9 mouse cellular contexts compared by ENCODE assay signal in the genomic region with DNA sequence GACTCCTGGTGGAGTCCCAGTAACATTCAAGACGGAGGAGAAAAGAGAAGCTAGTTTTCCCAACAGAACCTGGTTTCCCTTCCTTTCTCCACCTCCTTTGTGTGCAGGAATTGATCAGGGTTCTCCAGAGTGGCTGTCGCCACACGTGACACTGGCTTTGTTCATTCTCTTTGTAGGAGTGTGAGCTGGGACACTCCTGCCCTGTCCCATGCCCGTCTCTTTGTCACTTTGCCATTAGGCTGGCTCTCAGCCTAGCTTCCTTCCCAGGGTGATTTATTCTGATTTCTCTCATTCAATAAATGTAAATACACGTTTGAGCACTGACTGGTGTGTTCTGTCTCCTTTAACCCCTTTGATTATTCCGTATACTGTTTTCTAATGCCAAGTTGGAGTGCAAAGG. TPM values are rescaled to one million over a fixed set of nuclear protein-coding genes. Genes with fewer than 3 reads are reported as not detected.
DNase-seq lines count a peak whose midpoint lies in the region; ATAC-seq lines count a peak whose summit lies in the region.
"Had no signal": no experiment of that assay in that cellular context is flagged by ENCODE, and none has a peak within 500 bp of the region (broad histone marks: within the 10 kb centered on the region; RNA-seq: fewer than 3 reads in every experiment).

No protein-coding gene starts in this region.

- WGBS in limb, embryonic 13.5 days: 75% methylated on average over 6 of the region's 6 CpGs
- WGBS in limb, embryonic 10.5 days: 78% methylated on average over 6 of the region's 6 CpGs
- WGBS in hindbrain, embryonic 14.5 days: 32% methylated on average over 6 of the region's 6 CpGs
- WGBS in neural tube, embryonic 12.5 days: 42% methylated on average over 6 of the region's 6 CpGs

- H3K27me3 ChIP-seq in limb, embryonic 13.5 days: no peaks in the 10 kb centered on the region
- H3K27me3 ChIP-seq in limb, embryonic 10.5 days (ENCODE audit: low read depth, poor library complexity, severe bottlenecking): no peaks in the 10 kb centered on the region
- H3K27me3 ChIP-seq in hindbrain, embryonic 14.5 days (ENCODE audit: control insufficient read depth, insufficient read depth, low read length): no peaks in the 10 kb centered on the region
- no peaks in the 10 kb centered on the region for H3K27me3 ChIP-seq in neural tube, embryonic 12.5 days (replicated peaks)
- H3K27me3 ChIP-seq: Patski had no signal

- peak; percentile 53 for DNase-seq in adrenal gland, adult 2 months
- DNase-seq in adrenal gland, postnatal 4 days (ENCODE audit: low spot score in 2 of 2): no peak
- no peak for DNase-seq in limb, embryonic 10.5 days (ENCODE audit: low spot score)
- no peak for DNase-seq in hindbrain, embryonic 14.5 days (ENCODE audit: low spot score)
- DNase-seq in T-cell, adult 2 months (ENCODE audit: low spot score): no peak
- no peak for DNase-seq in layer of hippocampus, postnatal 25 days (ENCODE audit: extremely low spot score in 1 of 2, low spot score in 1 of 2)

- no peak for ATAC-seq in limb, embryonic 13.5 days (ENCODE audit: low FRiP score, low read depth)
- ATAC-seq in hindbrain, embryonic 14.5 days (ENCODE audit: low FRiP score): peak; percentile 77; the same call in 1 of the 2 replicates
- peak; percentile 87 for ATAC-seq in neural tube, embryonic 12.5 days (ENCODE audit: low FRiP score, low read depth)
- ATAC-seq: Patski had no signal

- no peak overlapping the region for H3K9ac ChIP-seq in limb, embryonic 13.5 days
- no peak overlapping the region for H3K9ac ChIP-seq in hindbrain, embryonic 14.5 days
- no peak overlapping the region for H3K9ac ChIP-seq in neural tube, embryonic 12.5 days

- H3K4me1 ChIP-seq in limb, embryonic 13.5 days: peaks cover 17% of the 10 kb centered on the region
- H3K4me1 ChIP-seq in limb, embryonic 10.5 days: no peaks in the 10 kb centered on the region
- no peaks in the 10 kb centered on the region for H3K4me1 ChIP-seq in hindbrain, embryonic 14.5 days (replicated peaks; ENCODE audit: control insufficient read depth, insufficient read depth, low read length)
- H3K4me1 ChIP-seq in neural tube, embryonic 12.5 days: no peaks in the 10 kb centered on the region

- no peak overlapping the region for H3K4me3 ChIP-seq in limb, embryonic 13.5 days
- H3K4me3 ChIP-seq in limb, embryonic 10.5 days: no peak overlapping the region
- H3K4me3 ChIP-seq in hindbrain, embryonic 14.5 days (replicated peaks; ENCODE audit: low read length): no peak overlapping the region
- H3K4me3 ChIP-seq in neural tube, embryonic 12.5 days: no peak overlapping the region

- no peaks in the 10 kb centered on the region for H3K36me3 ChIP-seq in limb, embryonic 13.5 days
- no peaks in the 10 kb centered on the region for H3K36me3 ChIP-seq in limb, embryonic 10.5 days
- H3K36me3 ChIP-seq in hindbrain, embryonic 14.5 days (replicated peaks; ENCODE audit: control insufficient read depth, insufficient read depth): no peaks in the 10 kb centered on the region
- no peaks in the 10 kb centered on the region for H3K36me3 ChIP-seq in neural tube, embryonic 12.5 days

- no peaks in the 10 kb centered on the region for H3K9me3 ChIP-seq in limb, embryonic 13.5 days
- no peaks in the 10 kb centered on the region for H3K9me3 ChIP-seq in limb, embryonic 10.5 days (replicated peaks)
- no peaks in the 10 kb centered on the region for H3K9me3 ChIP-seq in hindbrain, embryonic 14.5 days (ENCODE audit: control insufficient read depth, low read length)
- H3K9me3 ChIP-seq in neural tube, embryonic 12.5 days: no peaks in the 10 kb centered on the region

- peak overlapping the region; percentile 6; the same call in 1 of the 2 replicates for H3K27ac ChIP-seq in limb, embryonic 13.5 days
- H3K27ac ChIP-seq in limb, embryonic 10.5 days: no peak overlapping the region
- no peak overlapping the region for H3K27ac ChIP-seq in hindbrain, embryonic 14.5 days
- no peak overlapping the region for H3K27ac ChIP-seq in neural tube, embryonic 12.5 days

- H3K4me2 ChIP-seq in limb, embryonic 13.5 days (replicated peaks): no peak overlapping the region
- no peak overlapping the region for H3K4me2 ChIP-seq in hindbrain, embryonic 14.5 days (replicated peaks)
- no peak overlapping the region for H3K4me2 ChIP-seq in neural tube, embryonic 12.5 days (replicated peaks)

RNA-seq across cellular contexts. Expression of a gene that starts 55.3 kb away (rescaled TPM):
- 100 to 1,000 TPM in 1 of 2 experiments, 10 to 100 TPM in 1; 88.9 to 120 TPM for total RNA-seq in adrenal gland, adult 2 months (2021)
- polyA plus RNA-seq in adrenal gland, adult 2 months (2012; rRNA removed): 15.5 and 27.9 TPM in 2 replicates
- total RNA-seq in adrenal gland, postnatal 4 days (2021): 100 to 1,000 TPM; 110 TPM
- polyA plus RNA-seq in limb, embryonic 13.5 days (2015; fragmentation: Nextera tagmentation; extraction: Ambion mirVana): 31.4 and 32.1 TPM in 2 replicates
- polyA plus RNA-seq in limb, embryonic 10.5 days (2016; fragmentation: Nextera tagmentation; extraction: Ambion mirVana): 8.5 and 9.7 TPM in 2 replicates
- polyA plus RNA-seq in hindbrain, embryonic 14.5 days (2014; fragmentation: Nextera tagmentation; extraction: Ambion mirVana): 11.3 and 11.4 TPM in 2 replicates
- polyA plus RNA-seq in neural tube, embryonic 12.5 days (2016; fragmentation: Nextera tagmentation; extraction: Ambion mirVana): 14.4 and 16.0 TPM in 2 replicates
- 10 to 100 TPM; 20.2 to 21.6 TPM for total RNA-seq in layer of hippocampus, postnatal 25 days (2021)
